Mouse (Mus musculus) small intestine, adult 2 months (tissue): Measurements from ENCODE around the gene Helz. TPM values are rescaled to one million over a fixed set of nuclear protein-coding genes. Genes with fewer than 3 reads are reported as not detected.
"Not testable (repeated sequence)": the region's sequence is repeated elsewhere in the genome, so short reads cannot be mapped to it uniquely, and the experiment has no call there.

ENCODE experiments used
- H3K27ac ChIP-seq: fragments of 200-500 bp; 2 replicates; pipeline ENCODE4 v1.5.1; 2012; ENCODE audit warnings: low read depth, low read length, control low read depth, inconsistent platforms; ENCODE audit not compliant: insufficient read depth
- H3K27me3 ChIP-seq: fragments of 200-500 bp; 2 replicates; pipeline ENCODE4 v1.6.1; 2012; ENCODE audit warnings: mild to moderate bottlenecking, moderate library complexity, low read length, inconsistent platforms; ENCODE audit not compliant: control insufficient read depth, insufficient read depth
- H3K36me3 ChIP-seq: fragments of 200-500 bp; 2 replicates; pipeline ENCODE4 v1.6.1; 2012; ENCODE audit warnings: mild to moderate bottlenecking, low read length, control low read depth, inconsistent platforms; ENCODE audit not compliant: control insufficient read depth, insufficient read depth
- H3K4me1 ChIP-seq: fragments of 200-500 bp; 2 replicates; pipeline ENCODE4 v1.6.1; 2012; ENCODE audit warnings: low read length, inconsistent platforms, mixed read lengths; ENCODE audit not compliant: control insufficient read depth, insufficient read depth, insufficient read length
- H3K4me3 ChIP-seq: fragments of 200-500 bp; 2 replicates; pipeline ENCODE4 v1.5.1; 2012; ENCODE audit warnings: low read depth, mild to moderate bottlenecking, control low read depth, inconsistent platforms, low read length, moderate library complexity
- CTCF ChIP-seq: fragments of 200-500 bp; IDR thresholded peaks from 2 replicates; pipeline ENCODE4 v1.5.1; 2012; ENCODE audit warnings: low read depth, mild to moderate bottlenecking, control low read depth, inconsistent platforms, low read length, moderate library complexity, mixed read lengths; ENCODE audit not compliant: insufficient replicate concordance, insufficient read length; ENCODE audit errors: extremely low read depth
- POLR2A ChIP-seq: fragments of 200-500 bp; IDR thresholded peaks from 2 replicates; pipeline ENCODE4 v1.6.1; 2012; ENCODE audit warnings: low read depth, mild to moderate bottlenecking, control low read depth, inconsistent platforms, low read length, moderate library complexity
- whole genome bisulfite sequencing: fragments of 180-500 bp; shearing (Covaris S2); methylation state at CpG from one replicate; pipeline ENCODE4 v1.1.7; 2018; 5-methylcytosine and 5-hydroxymethylcytosine counted together
- polyA plus RNA-seq: library from polyadenylated mRNA; depleted of rRNA; stranded (reverse); fragments of >200 nt; gene quantifications from 2 replicates; pipeline ENCODE4 v1.2.3, GENCODE M21; 2012

Helz gene
- polyA plus RNA-seq, 1 experiment: 19.5 TPM

DNA sequence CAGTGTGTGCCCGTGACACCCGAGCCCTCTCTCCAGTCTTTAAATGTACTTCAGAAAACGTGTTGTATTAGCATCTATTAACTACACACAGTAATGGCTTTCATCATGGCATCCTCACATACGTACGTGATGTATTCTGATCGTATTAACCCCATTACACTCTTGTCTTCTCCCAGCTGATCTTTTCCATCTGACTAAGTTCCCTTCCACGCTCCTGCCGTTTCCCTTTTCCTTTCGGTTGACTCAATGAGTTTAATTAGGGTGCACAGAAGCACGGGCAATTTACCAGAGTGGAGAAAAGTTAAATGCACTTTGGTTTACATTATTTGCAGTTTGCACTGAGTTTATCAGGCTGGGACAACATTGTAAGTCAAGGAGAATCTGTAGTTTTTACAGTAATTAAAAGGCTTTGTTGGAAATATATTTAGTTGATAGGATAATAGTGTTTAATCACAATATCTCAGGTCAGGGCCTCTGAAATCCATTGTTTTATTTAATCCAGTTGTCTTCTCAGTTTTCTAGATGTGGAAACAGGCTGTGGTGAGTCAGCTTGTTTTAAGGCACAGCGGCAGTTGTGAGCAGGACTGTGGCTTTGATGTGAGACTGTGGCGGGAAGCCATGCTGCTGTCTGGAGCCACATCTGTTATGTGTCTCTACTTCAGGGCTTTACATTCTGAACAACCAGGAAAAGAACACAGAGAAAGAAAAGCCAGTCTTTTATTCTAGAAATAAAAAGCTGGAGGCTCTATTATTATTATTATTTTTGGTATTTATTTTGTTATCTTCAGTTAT lies 37.1 kb downstream of the Helz start:
- H3K36me3 ChIP-seq: peaks cover 20% of the 10 kb centered on the region
- H3K27ac ChIP-seq: no peak overlapping the region
- 80% methylated on average over 12 of the region's 12 CpGs for WGBS
- TF ChIP-seq CTCF: no peak
- no peak for TF ChIP-seq POLR2A
- no peaks in the 10 kb centered on the region for H3K27me3 ChIP-seq
- H3K4me1 ChIP-seq: no peaks in the 10 kb centered on the region
- H3K4me3 ChIP-seq: no peak overlapping the region

DNA sequence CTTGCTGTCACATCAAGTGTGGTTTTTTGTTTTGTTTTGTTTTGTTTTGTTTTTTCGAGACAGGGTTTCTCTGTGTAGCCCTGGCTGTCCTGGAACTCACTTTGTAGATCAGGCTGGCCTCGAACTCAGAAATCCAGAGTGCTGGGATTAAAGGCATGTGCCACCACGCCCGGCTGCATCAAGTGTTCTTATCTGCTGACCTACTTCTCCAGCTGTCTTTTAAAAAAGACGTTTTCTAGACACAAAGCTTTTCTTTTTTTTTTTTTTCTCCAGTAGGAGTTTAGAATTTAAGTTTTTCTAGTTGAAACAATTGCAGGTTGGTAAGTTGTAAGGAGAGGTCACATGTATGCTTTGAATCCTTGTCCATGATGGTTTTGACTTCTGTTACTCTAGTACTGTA lies 38.4 kb downstream of the Helz start:
- H3K27ac ChIP-seq, H3K4me3 ChIP-seq, H3K27me3 ChIP-seq, H3K4me1 ChIP-seq: not testable (repeated sequence)
- peaks cover 19% of the 10 kb centered on the region for H3K36me3 ChIP-seq
- 74% methylated on average over 5 of the region's 5 CpGs for WGBS

DNA sequence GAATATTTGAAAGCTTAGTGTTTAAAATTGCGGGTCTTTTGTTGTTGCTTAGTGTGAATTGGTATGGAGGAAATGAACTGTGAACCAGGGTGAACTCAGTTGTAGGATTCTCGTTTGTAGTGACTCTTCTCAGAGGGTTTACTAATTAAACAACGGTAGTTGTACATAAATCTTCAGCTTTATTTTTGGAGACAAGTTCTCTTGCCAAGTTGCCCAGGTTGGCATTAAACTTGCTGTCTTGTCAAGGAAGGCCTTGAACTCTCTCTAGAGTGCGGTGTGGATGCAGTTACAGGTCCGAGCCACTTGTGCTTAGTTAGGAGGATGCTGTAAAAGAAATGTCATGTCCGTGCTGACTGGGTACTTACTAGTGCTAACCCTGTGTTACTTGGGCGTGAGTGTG lies 39.4 kb downstream of the Helz start:
- H3K27ac ChIP-seq: no peak overlapping the region
- TF ChIP-seq POLR2A (no peak), CTCF (no peak)
- no peaks in the 10 kb centered on the region for H3K4me1 ChIP-seq
- H3K27me3 ChIP-seq: no peaks in the 10 kb centered on the region
- H3K4me3 ChIP-seq: no peak overlapping the region
- peaks cover 19% of the 10 kb centered on the region for H3K36me3 ChIP-seq
- 90% methylated on average over 7 of the region's 7 CpGs for WGBS

DNA sequence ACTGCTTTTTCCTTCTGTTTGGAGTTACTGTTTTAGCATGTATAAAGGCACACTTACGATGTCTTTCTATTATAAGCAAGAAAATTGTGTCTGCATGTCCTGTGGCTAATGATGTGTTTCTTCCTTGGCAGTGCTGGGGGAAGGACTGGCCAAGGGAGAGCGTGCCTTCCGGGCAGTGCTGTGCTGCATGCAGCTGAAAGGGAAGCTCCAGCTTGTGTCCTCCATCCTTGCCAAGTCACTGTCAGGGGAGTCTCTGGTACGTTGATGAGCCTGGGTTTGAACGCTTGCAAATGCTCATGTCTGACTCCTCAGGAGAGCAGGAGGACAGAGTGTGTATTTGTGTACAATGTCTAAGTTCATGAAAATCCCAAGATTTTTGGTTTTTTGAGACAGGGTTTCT lies 44.8 kb downstream of the Helz start:
- 87% methylated on average over 5 of the region's 5 CpGs for WGBS
- H3K4me1 ChIP-seq: no peaks in the 10 kb centered on the region
- peaks cover 29% of the 10 kb centered on the region for H3K36me3 ChIP-seq
- no peak for TF ChIP-seq CTCF
- TF ChIP-seq POLR2A: no peak
- no peak overlapping the region for H3K27ac ChIP-seq
- no peaks in the 10 kb centered on the region for H3K27me3 ChIP-seq
- H3K4me3 ChIP-seq: no peak overlapping the region

DNA sequence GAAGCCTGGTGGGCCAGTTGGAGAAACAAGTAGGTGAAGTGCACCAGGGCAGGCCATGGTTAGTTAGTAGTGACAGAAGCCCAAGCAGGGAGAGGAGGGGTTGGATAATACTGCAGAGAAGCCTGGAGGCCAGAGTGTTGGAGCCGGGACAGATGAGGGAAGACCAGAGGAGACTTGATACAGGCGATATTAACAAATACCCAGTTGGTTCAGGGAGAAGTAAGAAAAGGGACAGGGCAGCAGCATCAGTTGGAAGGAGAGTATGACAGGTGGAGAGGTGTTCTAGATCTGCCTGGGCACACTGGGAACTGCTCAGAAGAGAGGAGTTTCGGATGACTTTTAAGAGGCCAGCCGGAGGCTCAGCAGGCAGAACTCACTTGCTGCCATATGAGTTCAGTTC lies 49.7 kb downstream of the Helz start:
- Histone ChIP-seq H3K27ac (no peak overlapping the region), H3K27me3 (no peaks in the 10 kb centered on the region), H3K4me3 (no peak overlapping the region), H3K4me1 (no peaks in the 10 kb centered on the region), H3K36me3 (peaks cover 49% of the 10 kb centered on the region)
- TF ChIP-seq POLR2A (no peak), CTCF (no peak)
- WGBS: 96% methylated on average over 4 of the region's 4 CpGs

DNA sequence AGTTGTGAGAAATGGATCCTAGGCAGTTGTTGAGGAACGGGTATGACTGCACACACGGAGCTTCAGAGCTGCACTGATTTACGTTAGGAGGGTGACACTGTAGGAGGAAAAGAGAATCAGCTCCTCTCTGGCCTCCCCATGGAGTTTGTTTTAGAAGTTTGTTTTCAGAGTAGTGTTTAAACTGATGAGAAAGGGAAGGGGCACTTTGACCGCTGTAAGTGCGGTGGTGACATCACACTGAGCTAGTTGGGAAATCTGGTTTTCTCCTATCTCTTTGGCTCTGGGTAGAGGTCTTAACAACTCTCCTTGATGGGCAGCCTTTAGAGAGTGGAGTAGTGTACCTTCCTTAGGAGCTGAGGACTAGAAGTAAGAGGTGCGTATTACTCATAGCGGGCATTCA lies 58.0 kb downstream of the Helz start:
- Histone ChIP-seq H3K4me1 (no peaks in the 10 kb centered on the region), H3K27ac (no peak overlapping the region), H3K27me3 (no peaks in the 10 kb centered on the region), H3K4me3 (no peak overlapping the region), H3K36me3 (peaks cover 48% of the 10 kb centered on the region)
- TF ChIP-seq CTCF (no peak), POLR2A (no peak)
- 94% methylated on average over 7 of the region's 7 CpGs for WGBS

DNA sequence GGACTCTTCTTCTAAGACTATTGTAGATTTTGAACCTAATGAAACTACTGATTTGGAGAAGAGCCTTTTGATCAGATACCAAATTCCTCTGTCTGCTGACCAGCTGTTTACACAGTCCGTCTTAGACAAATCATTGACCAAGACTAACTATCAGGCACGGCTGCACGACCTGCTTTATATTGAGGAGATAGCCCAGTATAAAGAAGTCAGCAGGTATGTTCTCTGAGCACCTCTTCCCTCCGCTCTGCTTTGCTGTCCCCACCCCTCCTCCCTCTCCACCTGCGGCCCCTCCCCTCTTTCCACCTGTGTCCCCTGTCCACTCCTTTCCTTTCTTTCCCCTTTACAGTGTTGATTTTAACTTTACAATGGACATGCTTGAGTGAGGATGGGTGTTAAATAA lies 66.2 kb downstream of the Helz start:
- WGBS: 83% methylated on average over 5 of the region's 5 CpGs
- Histone ChIP-seq H3K4me3 (no peak overlapping the region), H3K27me3 (no peaks in the 10 kb centered on the region), H3K4me1 (no peaks in the 10 kb centered on the region), H3K27ac (no peak overlapping the region), H3K36me3 (peaks cover 40% of the 10 kb centered on the region)
- no peak for TF ChIP-seq CTCF
- TF ChIP-seq POLR2A: no peak

DNA sequence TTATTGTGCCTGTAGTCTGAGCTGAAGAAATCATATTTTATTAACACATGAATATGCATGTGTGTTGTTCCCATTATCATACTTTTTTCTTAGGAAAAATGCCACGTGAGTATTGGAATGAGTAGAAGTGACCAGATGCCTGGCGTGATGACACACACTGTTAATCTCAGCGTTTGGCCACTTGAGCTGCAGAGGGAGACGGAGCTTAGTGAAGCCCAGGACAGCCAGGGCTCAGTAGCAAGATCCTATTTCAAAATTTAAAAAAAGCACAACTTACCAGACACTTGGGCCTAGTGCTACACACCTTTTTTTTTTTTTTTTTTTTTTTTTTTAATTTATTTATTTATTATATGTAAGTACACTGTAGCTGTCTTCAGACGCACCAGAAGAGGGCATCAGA lies 68.0 kb downstream of the Helz start:
- peaks cover 53% of the 10 kb centered on the region for H3K36me3 ChIP-seq
- H3K4me1 ChIP-seq: no peaks in the 10 kb centered on the region
- H3K4me3 ChIP-seq: no peak overlapping the region
- H3K27me3 ChIP-seq: no peaks in the 10 kb centered on the region
- TF ChIP-seq CTCF (no peak), POLR2A (no peak)
- H3K27ac ChIP-seq: no peak overlapping the region
- WGBS: 93% methylated on average over 4 of the region's 5 CpGs
